Mouse (Mus musculus) skeletal muscle tissue, adult 2 months (tissue): ENCODE results near the gene Ift57.
A peak's percentile ranks its signal among the peaks of the same experiment; 100 is the strongest.

ENCODE experiments used
- DNase-seq: peaks from one replicate; pipeline ENCODE4 v3.0.0-alpha.2; 2012; ENCODE audit warnings: low read depth, low spot score

The Ift57 gene

GRCm38 (mm10) chr16:49698620-49699525 is at the start of gene Ift57:
Gene Ift57 (plus strand): TSS chr16:49699233.
- DNase-seq: peak; percentile 98

- no peak for DNase-seq
These were observed 41.9 kb upstream of the Ift57 start for GRCm38 (mm10) chr16:49657182-49657581.

GRCm38 (mm10) chr16:49658029-49658428 is 41.0 kb upstream of the Ift57 start:
- DNase-seq: no peak

GRCm38 (mm10) chr16:49659131-49659530 is 39.9 kb upstream of the Ift57 start:
- DNase-seq: no peak

- DNase-seq: no peak
These were observed 38.9 kb upstream of the Ift57 start for GRCm38 (mm10) chr16:49660111-49660510.

- DNase-seq: no peak
These were observed 36.8 kb upstream of the Ift57 start for GRCm38 (mm10) chr16:49662201-49662600.

- no peak for DNase-seq
These were observed 34.4 kb upstream of the Ift57 start for GRCm38 (mm10) chr16:49664677-49665076.

GRCm38 (mm10) chr16:49679666-49680065 is 19.4 kb upstream of the Ift57 start:
- no peak for DNase-seq

GRCm38 (mm10) chr16:49684961-49685360 is 14.1 kb upstream of the Ift57 start:
- DNase-seq: no peak

GRCm38 (mm10) chr16:49699821-49700220 is 788 bp downstream of the Ift57 start:
- DNase-seq: no peak

- no peak for DNase-seq
These were observed 9.0 kb downstream of the Ift57 start for GRCm38 (mm10) chr16:49708074-49708473.

- DNase-seq: no peak
These were observed 11.2 kb downstream of the Ift57 start for GRCm38 (mm10) chr16:49710188-49710587.

GRCm38 (mm10) chr16:49713302-49713701 is 14.3 kb downstream of the Ift57 start:
- DNase-seq: no peak

- no peak for DNase-seq
These were observed 21.6 kb downstream of the Ift57 start for GRCm38 (mm10) chr16:49720671-49721070.

GRCm38 (mm10) chr16:49721678-49722077 is 22.6 kb downstream of the Ift57 start:
- no peak for DNase-seq

GRCm38 (mm10) chr16:49723222-49723621 is 24.2 kb downstream of the Ift57 start:
- peak; percentile 13 for DNase-seq

GRCm38 (mm10) chr16:49724232-49724631 is 25.2 kb downstream of the Ift57 start:
- no peak for DNase-seq

- no peak for DNase-seq
These were observed 25.9 kb downstream of the Ift57 start for GRCm38 (mm10) chr16:49724931-49725330.

GRCm38 (mm10) chr16:49725446-49725845 is 26.4 kb downstream of the Ift57 start:
- DNase-seq: no peak

- DNase-seq: no peak
These were observed 27.2 kb downstream of the Ift57 start for GRCm38 (mm10) chr16:49726216-49726615.

- no peak for DNase-seq
These were observed 27.7 kb downstream of the Ift57 start for GRCm38 (mm10) chr16:49726761-49727160.

- DNase-seq: no peak
These were observed 37.5 kb downstream of the Ift57 start for GRCm38 (mm10) chr16:49736536-49736935.

GRCm38 (mm10) chr16:49747360-49747759 is 48.3 kb downstream of the Ift57 start:
- DNase-seq: no peak
